Mouse (Mus musculus) midbrain, embryonic 16.5 days (tissue): ENCODE data around the gene Nsg2. TPM values are rescaled to one million over a fixed set of nuclear protein-coding genes. Genes with fewer than 3 reads are reported as not detected.

ENCODE experiments used
- ATAC-seq: fragments of 200-750 bp; cut with Nextera tagmentation; 2 replicates; pipeline ENCODE4 v1.8.0; 2017; ENCODE audit warnings: moderate TSS enrichment
- H3K27ac ChIP-seq: fragments of 300-500 bp; sonication (generic); 2 replicates; pipeline ENCODE4 v1.5.1; 2014; ENCODE audit warnings: mild to moderate bottlenecking, low read length, mixed read lengths
- H3K27me3 ChIP-seq: fragments of 300-500 bp; sonication (generic); 2 replicates; pipeline ENCODE4 v1.6.1; 2014; ENCODE audit warnings: low read depth, low read length, mixed read lengths; ENCODE audit not compliant: control insufficient read depth, insufficient read depth
- H3K36me3 ChIP-seq: fragments of 300-500 bp; sonication (generic); 2 replicates; pipeline ENCODE4 v1.6.1; 2014; ENCODE audit warnings: mild to moderate bottlenecking, low read length, moderate library complexity, mixed read lengths; ENCODE audit not compliant: control insufficient read depth, insufficient read depth
- H3K4me1 ChIP-seq: fragments of 300-500 bp; sonication (generic); 2 replicates; pipeline ENCODE4 v1.6.1; 2014; ENCODE audit warnings: mild to moderate bottlenecking, low read length, mixed read lengths; ENCODE audit not compliant: control insufficient read depth, insufficient read depth
- H3K4me2 ChIP-seq: fragments of 300-500 bp; sonication (generic); 2 replicates; pipeline ENCODE4 v1.6.1; 2014; ENCODE audit warnings: mild to moderate bottlenecking, low read length, mixed read lengths
- H3K4me3 ChIP-seq: fragments of 300-500 bp; sonication (generic); 2 replicates; pipeline ENCODE4 v1.5.1; 2014; ENCODE audit warnings: low read depth, mild to moderate bottlenecking, low read length, moderate library complexity, mixed read lengths
- H3K9ac ChIP-seq: fragments of 300-500 bp; sonication (generic); 2 replicates; pipeline ENCODE4 v1.6.1; 2014; ENCODE audit warnings: low read depth, low read length, mixed read lengths
- H3K9me3 ChIP-seq: fragments of 300-500 bp; sonication (generic); replicated peaks from 2 replicates; pipeline ENCODE4 v1.6.1; 2014; ENCODE audit warnings: mild to moderate bottlenecking, low read length, mixed read lengths; ENCODE audit not compliant: control insufficient read depth, poor library complexity, severe bottlenecking
- WGBS: fragments of 180-500 bp; shearing (Covaris S2); extraction: QIAGEN DNeasy Blood & Tissue Kit; methylation state at CpG from one replicate; pipeline ENCODE4 v1.1.7; 2014; 5-methylcytosine and 5-hydroxymethylcytosine counted together
- polyA plus RNA-seq: library from polyadenylated mRNA; unstranded; fragments of >200 nt; fragmentation: Nextera tagmentation; extraction: Ambion mirVana; gene quantifications from 2 replicates; pipeline ENCODE4 v1.2.1, GENCODE M21; 2015

Nsg2 gene
- polyA plus RNA-seq, 1 experiment from 2014 or later, result 757 TPM

DNA sequence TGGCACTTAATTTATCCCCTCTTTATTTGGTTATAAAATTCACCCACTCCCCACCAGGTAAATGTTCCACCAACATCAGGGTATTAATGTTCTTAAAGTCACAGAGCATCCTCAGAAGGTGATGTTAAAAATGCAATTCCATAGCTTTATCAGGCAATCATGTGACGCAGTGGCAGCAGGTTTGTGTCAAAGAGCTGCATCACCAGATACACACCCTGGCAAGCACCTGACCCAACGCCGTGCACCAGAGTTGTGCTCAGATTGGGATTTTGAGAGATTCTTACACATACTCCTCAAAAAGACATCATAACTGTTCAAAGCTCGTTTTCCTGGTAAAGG lies 106.4 kb downstream of the Nsg2 start:
- Histone ChIP-seq H3K36me3 (no peaks in the 10 kb centered on the region), H3K27me3 (no peaks in the 10 kb centered on the region), H3K9me3 (no peaks in the 10 kb centered on the region), H3K4me1 (peaks cover 27% of the 10 kb centered on the region), H3K27ac (peak overlapping the region; percentile 65), H3K4me2 (no peak overlapping the region), H3K9ac (no peak overlapping the region), H3K4me3 (no peak overlapping the region)
- WGBS, result 82% methylated on average over 4 of the region's 4 CpGs
- no peak for ATAC-seq

DNA sequence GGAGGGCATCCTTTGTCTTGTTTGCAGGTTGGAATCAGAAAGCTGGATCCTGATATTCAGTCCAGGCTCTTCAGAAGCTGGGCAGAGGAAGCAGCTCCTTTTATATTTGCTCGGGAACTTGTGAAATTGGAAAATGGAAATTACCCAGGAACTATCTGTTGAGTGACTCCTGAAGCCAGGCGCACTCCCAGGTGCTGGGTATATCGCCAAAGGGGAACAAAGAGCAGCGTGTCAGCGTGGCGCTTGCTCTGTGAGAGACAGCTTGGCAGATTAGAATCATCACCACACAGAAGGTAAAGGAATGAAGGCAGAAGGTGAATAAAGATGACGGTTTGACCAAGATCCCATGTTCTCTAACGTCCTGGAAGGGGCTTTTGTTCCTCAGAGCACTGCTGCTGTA lies 108.2 kb downstream of the Nsg2 start:
- peaks cover 33% of the 10 kb centered on the region for H3K4me1 ChIP-seq
- no peak overlapping the region for H3K4me2 ChIP-seq
- H3K36me3 ChIP-seq, result no peaks in the 10 kb centered on the region
- ATAC-seq, result no peak
- H3K27me3 ChIP-seq, result no peaks in the 10 kb centered on the region
- H3K4me3 ChIP-seq, result no peak overlapping the region
- 26% methylated on average over 8 of the region's 8 CpGs for WGBS
- peak overlapping the region; percentile 66 for H3K27ac ChIP-seq
- peak overlapping the region; percentile 37 for H3K9ac ChIP-seq
- no peaks in the 10 kb centered on the region for H3K9me3 ChIP-seq

Other genes starting within 250 kb of the Nsg2 start
- 20.1 and 21.3 TPM in 2 replicates for gene Cpeb4, start 128.3 kb upstream of the Nsg2 start, polyA plus RNA-seq
- 0.20 and 0.53 TPM in 2 replicates for gene 4930524B15Rik, start 34.9 kb upstream of the Nsg2 start, polyA plus RNA-seq
- not detected in 2 replicates for gene Il9r, start 199.8 kb downstream of the Nsg2 start, polyA plus RNA-seq
- 37.2 and 41.2 TPM in 2 replicates for gene Snrnp25, start 205.0 kb downstream of the Nsg2 start, polyA plus RNA-seq
- gene Rhbdf1, start 221.8 kb downstream of the Nsg2 start, polyA plus RNA-seq, result 18.5 and 24.0 TPM in 2 replicates
- 36.1 and 41.7 TPM in 2 replicates for gene Mpg, start 226.0 kb downstream of the Nsg2 start, polyA plus RNA-seq